Mouse (Mus musculus) neutrophil, adult 5-6 weeks (primary cell): ENCODE data around the gene Gmfb. TPM values are rescaled to one million over a fixed set of nuclear protein-coding genes. Genes with fewer than 3 reads are reported as not detected.

ENCODE experiments used
- ATAC-seq: fragments of 151-379, 151-347 bp; 2 replicates; pipeline ENCODE4 v1.8.0; 2017; ENCODE audit warnings: mild to moderate bottlenecking, moderate TSS enrichment; ENCODE audit not compliant: insufficient number of reproducible peaks, poor library complexity, low FRiP score, severe bottlenecking; ENCODE audit errors: extremely low read depth
- total RNA-seq: library from RNA; stranded (forward); fragments of 200-1000 nt; gene quantifications from 2 replicates; pipeline ENCODE4 v1.2.3, GENCODE M21; 2017

Gmfb gene
- total RNA-seq, 1 experiment from 2014 or later, result 122 TPM

- ATAC-seq, result peak; percentile 99
These were observed 61.5 kb downstream of the Gmfb start, which contains the start of gene Cdkn3 for GRCm38 (mm10) chr14:46760355-46761029. Gene Cdkn3 (plus strand): TSS chr14:46760541.

- ATAC-seq, result no peak
These were observed 62.1 kb downstream of the Gmfb start for GRCm38 (mm10) chr14:46759970-46760354.

Other genes with a start within 250 kb of the Gmfb start
- 2.1 and 4.3 TPM in 2 replicates for gene Cdkn3, start 61.7 kb downstream of the Gmfb start, total RNA-seq
- gene Cnih1, start 33.8 kb downstream of the Gmfb start, total RNA-seq, result 18.7 TPM in 2 replicates
- 11.6 and 15.8 TPM in 2 replicates for gene Cgrrf1, start 9.9 kb upstream of the Gmfb start, total RNA-seq
- gene Samd4, start 60.6 kb upstream of the Gmfb start, total RNA-seq, result not detected in 2 replicates